Mouse (Mus musculus) liver, embryonic 11.5 days (tissue): ENCODE results near the gene Gas2l1. TPM values are rescaled to one million over a fixed set of nuclear protein-coding genes. Genes with fewer than 3 reads are reported as not detected.
A peak's percentile ranks its signal among the peaks of the same experiment; 100 is the strongest.

Experiments
- ATAC-seq: fragments of 200-750 bp; cut with Nextera tagmentation; replicated peaks from 2 replicates; pipeline ENCODE4 v1.8.0; 2017; ENCODE audit warnings: moderate number of reproducible peaks, mild to moderate bottlenecking, moderate TSS enrichment, moderate library complexity; ENCODE audit not compliant: low FRiP score
- DNase-seq: peaks from one replicate; pipeline ENCODE4 v3.0.0-alpha.2; 2017; ENCODE audit warnings: low spot score
- H3K27ac ChIP-seq: fragments of 300-500 bp; sonication (generic); 2 replicates; pipeline ENCODE4 v1.5.1; 2014; ENCODE audit warnings: mild to moderate bottlenecking, low read depth, low read length, control low read depth
- H3K27me3 ChIP-seq: fragments of 300-500 bp; sonication (generic); replicated peaks from 2 replicates; pipeline ENCODE4 v1.6.1; 2014; ENCODE audit warnings: low read length, mixed read lengths; ENCODE audit not compliant: control insufficient read depth, insufficient read depth
- H3K36me3 ChIP-seq: fragments of 300-500 bp; sonication (generic); 2 replicates; pipeline ENCODE4 v1.6.1; 2014; ENCODE audit warnings: mild to moderate bottlenecking, low read length, moderate library complexity, mixed read lengths; ENCODE audit not compliant: control insufficient read depth, insufficient read depth
- H3K4me1 ChIP-seq: fragments of 300-500 bp; sonication (generic); replicated peaks from 2 replicates; pipeline ENCODE4 v1.6.1; 2014; ENCODE audit warnings: low read length, mixed read lengths; ENCODE audit not compliant: control insufficient read depth, insufficient read depth
- H3K4me2 ChIP-seq: fragments of 300-500 bp; sonication (generic); 2 replicates; pipeline ENCODE4 v1.6.1; 2014; ENCODE audit warnings: mild to moderate bottlenecking, control low read depth, moderate library complexity
- H3K4me3 ChIP-seq: fragments of 300-500 bp; sonication (generic); 2 replicates; pipeline ENCODE4 v1.5.1; 2014; ENCODE audit warnings: low read depth, low read length, control low read depth
- H3K9ac ChIP-seq: fragments of 300-500 bp; sonication (generic); 2 replicates; pipeline ENCODE4 v1.6.1; 2014; ENCODE audit warnings: low read depth, low read length, control low read depth
- H3K9me3 ChIP-seq: fragments of 300-500 bp; sonication (generic); 2 replicates; pipeline ENCODE4 v1.6.1; 2016; ENCODE audit warnings: low read length, inconsistent platforms, mixed read lengths; ENCODE audit not compliant: control insufficient read depth
- WGBS: fragments of 180-500 bp; shearing (Covaris S2); extraction: QIAGEN DNeasy Blood & Tissue Kit; methylation state at CpG from one replicate; pipeline ENCODE4 v1.1.7; 2014; 5-methylcytosine and 5-hydroxymethylcytosine counted together
- polyA plus RNA-seq: library from polyadenylated mRNA; unstranded; fragments of >200 nt; fragmentation: Nextera tagmentation; extraction: Ambion mirVana; gene quantifications from 2 replicates; pipeline ENCODE4 v1.2.1, GENCODE M21; 2014

Gene Gas2l1
- polyA plus RNA-seq, 1 experiment from 2014 or later = 46.5 TPM

DNA sequence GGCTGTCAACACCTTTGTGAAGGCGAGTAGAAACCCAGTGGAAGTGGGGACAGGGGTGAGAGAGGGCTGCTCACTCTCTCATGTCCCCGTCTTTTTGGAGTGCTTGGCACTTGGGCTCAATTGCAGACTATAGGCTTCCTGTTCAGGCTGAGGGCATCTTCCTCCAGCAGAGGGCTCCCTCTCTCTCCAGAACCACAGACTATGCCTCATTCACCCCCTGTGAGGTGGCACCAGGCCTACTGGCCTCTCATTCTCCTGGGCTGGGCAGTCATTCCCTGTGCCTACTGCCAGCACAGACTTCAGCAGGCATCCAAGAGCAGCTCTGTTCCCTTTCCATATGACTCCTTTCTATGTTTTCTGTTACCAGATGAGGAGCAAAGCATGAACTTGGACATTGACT, 49.4 kb downstream of the Gas2l1 start:
- ATAC-seq = peak; percentile 68
- H3K4me2 ChIP-seq = no peak overlapping the region
- no peak overlapping the region for H3K9ac ChIP-seq
- no peak overlapping the region for H3K4me3 ChIP-seq
- WGBS = 57% methylated on average over 2 of the region's 2 CpGs
- H3K4me1 ChIP-seq = no peaks in the 10 kb centered on the region
- DNase-seq = no peak
- no peak overlapping the region for H3K27ac ChIP-seq
- H3K36me3 ChIP-seq = peaks cover 57% of the 10 kb centered on the region
- no peaks in the 10 kb centered on the region for H3K27me3 ChIP-seq
- no peaks in the 10 kb centered on the region for H3K9me3 ChIP-seq

DNA sequence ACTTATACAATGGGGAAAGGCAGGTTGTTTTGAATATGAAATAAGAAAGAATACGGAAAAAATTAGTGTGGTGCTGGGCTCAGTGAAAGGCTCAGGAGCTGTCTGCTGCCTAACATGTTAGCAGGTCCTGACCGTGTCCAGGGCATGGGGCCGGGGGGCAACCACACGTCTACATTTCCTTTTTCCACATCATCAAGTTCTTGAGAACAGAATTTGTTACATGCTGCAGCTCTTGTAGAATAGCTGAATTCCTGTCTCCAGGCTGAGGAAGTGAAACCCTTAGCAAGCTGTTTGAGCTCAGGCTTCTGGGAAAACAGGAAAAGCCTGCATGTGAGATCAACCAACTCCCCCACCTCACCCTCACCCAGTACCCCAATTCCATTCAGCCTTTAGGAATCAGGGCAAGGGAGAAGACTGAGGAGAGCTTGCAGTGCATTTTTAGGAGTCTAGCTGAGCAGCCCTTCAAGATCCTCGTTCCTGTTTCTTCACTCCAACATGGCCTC, 52.9 kb downstream of the Gas2l1 start:
- peaks cover 21% of the 10 kb centered on the region for H3K4me1 ChIP-seq
- no peak overlapping the region for H3K4me3 ChIP-seq
- H3K9me3 ChIP-seq = no peaks in the 10 kb centered on the region
- no peak overlapping the region for H3K4me2 ChIP-seq
- 76% methylated on average over 5 of the region's 5 CpGs for WGBS
- H3K27me3 ChIP-seq = no peaks in the 10 kb centered on the region
- no peak for ATAC-seq
- peaks cover 32% of the 10 kb centered on the region for H3K36me3 ChIP-seq
- H3K27ac ChIP-seq = peak overlapping the region; percentile 5; the same call in 1 of the 2 replicates
- no peak for DNase-seq
- H3K9ac ChIP-seq = no peak overlapping the region

DNA sequence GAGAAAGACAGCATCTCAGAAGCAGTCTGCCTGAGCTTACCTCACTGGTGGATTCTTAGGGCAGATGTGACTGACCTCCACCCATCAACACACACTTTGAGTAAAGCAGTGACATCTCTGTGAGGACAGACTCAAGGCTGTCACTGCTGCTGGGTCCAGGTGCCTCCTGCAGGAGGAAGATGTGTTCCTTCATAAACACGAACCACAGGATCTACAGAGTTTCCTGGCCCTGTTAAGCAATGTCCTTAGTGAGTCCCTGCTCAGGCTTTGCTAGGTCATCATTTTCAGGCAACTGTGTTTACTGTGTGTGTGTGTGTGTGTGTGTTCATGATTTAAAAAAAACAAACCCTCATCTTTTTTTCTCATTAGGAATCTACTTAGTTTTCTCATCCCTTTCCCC, 53.6 kb downstream of the Gas2l1 start:
- Histone ChIP-seq H3K27ac (0 out of 2 replicates have a peak overlapping the region, but pooled peaks have one; percentile 5), H3K36me3 (peaks cover 28% of the 10 kb centered on the region), H3K27me3 (no peaks in the 10 kb centered on the region), H3K4me1 (peaks cover 21% of the 10 kb centered on the region), H3K9me3 (no peaks in the 10 kb centered on the region), H3K9ac (no peak overlapping the region), H3K4me3 (no peak overlapping the region), H3K4me2 (no peak overlapping the region)
- no peak for DNase-seq
- ATAC-seq = no peak
- 68% methylated on average over 1 of the region's 1 CpGs for WGBS

DNA sequence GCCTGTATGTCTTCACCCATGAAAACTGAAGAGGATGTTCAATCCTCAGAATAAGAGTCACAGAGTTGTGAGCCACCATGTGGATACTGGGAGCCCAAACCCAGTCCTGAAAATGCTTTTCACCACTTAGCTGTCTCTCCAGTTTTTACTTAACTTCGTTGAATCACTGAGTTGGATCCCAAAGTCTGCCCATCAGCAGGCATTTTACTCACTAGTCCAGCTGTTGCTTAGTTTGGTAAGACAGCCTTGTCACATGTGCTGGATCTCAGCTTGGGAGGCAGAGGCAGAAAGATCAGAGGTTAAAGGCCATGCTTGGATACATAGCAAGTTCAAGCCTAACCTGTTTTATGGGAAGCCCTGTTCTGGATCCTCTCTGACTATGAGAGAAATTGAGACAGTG, 54.9 kb downstream of the Gas2l1 start:
- Histone ChIP-seq H3K4me1 (peaks cover 26% of the 10 kb centered on the region), H3K27ac (peak overlapping the region; percentile 96)

DNA sequence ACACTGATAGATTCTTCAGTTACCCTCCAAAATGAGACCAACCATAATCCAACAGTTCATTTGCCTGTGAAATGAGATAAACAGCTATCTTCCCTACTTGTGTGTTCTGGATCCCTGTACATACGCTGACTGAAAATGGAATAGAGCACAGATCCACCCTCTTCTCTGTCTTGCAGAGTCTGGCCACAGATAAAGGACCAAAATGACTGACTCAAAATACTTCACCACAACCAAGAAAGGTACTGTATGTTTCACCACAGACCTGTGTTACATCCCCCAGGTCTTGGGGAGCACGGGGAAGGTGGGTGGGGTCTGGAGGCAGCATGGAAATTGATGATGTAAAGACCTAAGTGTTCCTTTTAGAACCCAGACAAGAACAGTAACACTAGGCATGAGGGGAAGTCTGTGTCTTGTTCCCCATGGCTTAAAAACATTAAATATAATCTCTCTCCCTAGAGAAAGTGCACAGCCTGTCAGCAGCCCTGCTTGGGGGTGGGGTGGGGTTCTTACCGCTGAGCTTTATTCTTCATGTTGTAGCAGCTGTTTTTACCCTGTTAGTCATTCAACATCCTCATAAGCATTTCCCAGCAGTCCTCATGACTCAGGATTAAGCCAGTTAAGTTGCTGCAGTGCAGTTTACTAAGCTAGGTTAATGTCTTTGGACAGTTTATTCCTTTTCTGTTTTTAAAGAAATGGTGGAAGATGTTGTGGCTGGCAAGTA, 55.6 kb downstream of the Gas2l1 start:
- Histone ChIP-seq H3K9ac (peak overlapping the region; percentile 66), H3K9me3 (no peaks in the 10 kb centered on the region), H3K27ac (peak overlapping the region; percentile 96), H3K4me3 (peak overlapping the region; percentile 41), H3K4me1 (peaks cover 31% of the 10 kb centered on the region), H3K4me2 (peak overlapping the region; percentile 58), H3K36me3 (peaks cover 15% of the 10 kb centered on the region), H3K27me3 (no peaks in the 10 kb centered on the region)
- peak; percentile 93 for ATAC-seq
- no peak for DNase-seq
- 49% methylated on average over 3 of the region's 3 CpGs for WGBS

More for the DNA sequence above, 54.9 kb downstream of the Gas2l1 start:
- H3K4me2 ChIP-seq = peak overlapping the region; percentile 58
- peak overlapping the region; percentile 54 for H3K9ac ChIP-seq
- H3K4me3 ChIP-seq = peak overlapping the region; percentile 41
- peaks cover 19% of the 10 kb centered on the region for H3K36me3 ChIP-seq
- no peaks in the 10 kb centered on the region for H3K9me3 ChIP-seq
- H3K27me3 ChIP-seq = no peaks in the 10 kb centered on the region
- DNase-seq = no peak
- 71% methylated on average over 1 of the region's 1 CpGs for WGBS
- ATAC-seq = no peak

DNA sequence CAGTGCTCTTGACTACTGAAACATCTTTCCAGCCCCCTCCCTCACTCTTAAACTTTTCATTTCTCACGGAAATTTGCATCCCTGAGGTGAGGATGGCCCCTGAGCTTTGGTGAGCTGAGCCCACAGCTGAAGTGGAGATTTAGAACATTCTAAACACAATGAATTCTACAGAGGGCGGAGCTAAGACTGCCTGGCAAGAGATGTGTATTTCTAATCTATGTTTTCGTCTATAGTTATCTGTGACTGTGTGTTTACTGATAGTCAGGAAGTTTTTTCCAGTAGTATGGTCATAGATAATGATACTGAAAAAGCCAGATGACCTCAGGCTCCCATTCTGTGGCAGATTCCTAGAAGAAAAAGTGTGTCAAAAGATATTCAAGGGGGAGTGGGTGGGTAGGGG, 56.3 kb downstream of the Gas2l1 start:
- 57% methylated on average over 3 of the region's 3 CpGs for WGBS
- no peak overlapping the region for H3K4me3 ChIP-seq
- H3K9ac ChIP-seq = peak overlapping the region; percentile 36; the same call in 1 of the 2 replicates
- peak overlapping the region; percentile 96 for H3K27ac ChIP-seq
- H3K4me2 ChIP-seq = peak overlapping the region; percentile 58
- DNase-seq = no peak
- peaks cover 10% of the 10 kb centered on the region for H3K36me3 ChIP-seq
- H3K9me3 ChIP-seq = no peaks in the 10 kb centered on the region
- H3K4me1 ChIP-seq = peaks cover 32% of the 10 kb centered on the region
- peak; percentile 77 for ATAC-seq
- H3K27me3 ChIP-seq = no peaks in the 10 kb centered on the region

DNA sequence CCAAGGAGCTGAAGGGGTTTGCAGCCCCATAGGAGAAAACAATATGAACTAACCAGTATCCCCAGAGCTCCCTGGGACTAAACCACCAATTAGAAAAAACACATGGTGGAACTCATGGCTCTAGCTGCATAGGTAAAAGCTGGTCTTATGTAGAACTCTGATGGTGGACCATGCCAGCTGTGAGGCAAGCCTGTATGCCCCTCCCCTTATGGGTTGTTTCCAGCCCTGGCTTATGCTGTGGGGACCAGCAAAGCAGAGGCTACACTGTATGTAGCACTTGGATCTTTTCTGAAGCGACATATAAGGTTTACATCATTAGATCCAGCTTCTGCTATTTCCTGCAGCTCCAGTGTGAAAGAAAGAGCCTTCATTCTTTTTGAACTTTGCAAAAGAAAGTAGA, 57.9 kb downstream of the Gas2l1 start:
- 100% methylated on average over 1 of the region's 1 CpGs for WGBS
- no peaks in the 10 kb centered on the region for H3K27me3 ChIP-seq
- H3K4me2 ChIP-seq = no peak overlapping the region
- H3K9ac ChIP-seq = no peak overlapping the region
- peak overlapping the region; percentile 21; the same call in 1 of the 2 replicates for H3K27ac ChIP-seq
- DNase-seq = no peak
- no peak for ATAC-seq
- H3K9me3 ChIP-seq = no peaks in the 10 kb centered on the region
- no peak overlapping the region for H3K4me3 ChIP-seq
- H3K4me1 ChIP-seq = peaks cover 48% of the 10 kb centered on the region
- peaks cover 6% of the 10 kb centered on the region; the same call in 1 of the 2 replicates for H3K36me3 ChIP-seq

DNA sequence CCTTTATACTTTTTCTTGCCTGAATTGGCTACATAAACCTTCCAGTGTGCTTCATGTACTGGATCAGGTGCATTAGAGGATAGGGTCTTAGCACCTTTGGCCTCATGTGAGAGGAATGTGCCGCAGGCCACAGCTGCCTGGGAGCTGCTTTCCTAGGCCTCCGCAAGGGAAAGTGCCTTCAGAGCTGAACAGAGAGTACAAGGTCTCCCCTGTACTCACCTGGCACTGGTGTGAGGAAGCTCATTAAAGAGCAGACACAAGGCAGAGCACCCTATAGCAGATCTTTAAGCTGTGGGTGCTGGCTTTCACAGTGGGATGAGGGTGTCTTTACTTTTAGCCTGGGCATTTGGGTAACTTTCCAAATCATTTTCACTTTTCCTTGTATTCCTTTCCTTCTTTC, 59.6 kb downstream of the Gas2l1 start:
- Histone ChIP-seq H3K4me1 (peaks cover 50% of the 10 kb centered on the region), H3K4me2 (no peak overlapping the region), H3K4me3 (no peak overlapping the region), H3K27me3 (no peaks in the 10 kb centered on the region), H3K36me3 (peaks cover 6% of the 10 kb centered on the region; the same call in 1 of the 2 replicates), H3K9me3 (no peaks in the 10 kb centered on the region), H3K27ac (peak overlapping the region; percentile 61), H3K9ac (peak overlapping the region; percentile 23; the same call in 1 of the 2 replicates)
- ATAC-seq (no peak), DNase-seq (no peak)
- WGBS = 93% methylated on average over 2 of the region's 2 CpGs
